Mouse (Mus musculus): ENCODE results near the gene Glt6d1. TPM values are rescaled to one million over a fixed set of nuclear protein-coding genes. Genes with fewer than 3 reads are reported as not detected.

Gene Glt6d1
- total RNA-seq, 2 experiments from 2014 or later, result not detected

Other genes starting within 250 kb of the Glt6d1 start
- 1 to 10 TPM; 1.7 to 2.2 TPM for gene Mamdc4, start 241.0 kb downstream of the Glt6d1 start, total RNA-seq (2021)
- 100 to 1,000 TPM; 103 to 105 TPM for gene Phpt1, start 240.6 kb downstream of the Glt6d1 start, total RNA-seq (2021)
- 100 to 1,000 TPM; 104 to 108 TPM for gene Ajm1, start 234.1 kb downstream of the Glt6d1 start, total RNA-seq (2021)
- 10 to 100 TPM; 81.8 to 96.7 TPM for gene Rabl6, start 207.3 kb downstream of the Glt6d1 start, total RNA-seq (2021)
- not detected for gene Ccdc183, start 198.2 kb downstream of the Glt6d1 start, total RNA-seq (2021)
- gene Tmem141, start 193.8 kb downstream of the Glt6d1 start, total RNA-seq (2021), result 10 to 100 TPM; 20.5 to 24.5 TPM
- gene Fcna, start 187.8 kb downstream of the Glt6d1 start, total RNA-seq (2021), result under 1 TPM; 0.69 to 0.99 TPM
- gene Lcn8, start 162.7 kb downstream of the Glt6d1 start, total RNA-seq (2021), result not detected
- gene Lcn5, start 157.9 kb downstream of the Glt6d1 start, total RNA-seq (2021), result not detected
- gene Lcn6, start 139.1 kb downstream of the Glt6d1 start, total RNA-seq (2021), result not detected
- gene Lcn10, start 133.1 kb downstream of the Glt6d1 start, total RNA-seq (2021), result not detected
- gene Obp2a, start 115.8 kb downstream of the Glt6d1 start, total RNA-seq (2021), result not detected
- 10 to 100 TPM; 80.8 to 95.4 TPM for gene Bmyc, start 109.1 kb downstream of the Glt6d1 start, total RNA-seq (2021)
- gene Obp2b, start 78.8 kb downstream of the Glt6d1 start, total RNA-seq (2021), result not detected
- gene Lcn3, start 50.3 kb downstream of the Glt6d1 start, total RNA-seq (2021), result not detected
- not detected for gene Lcn11, start 38.8 kb downstream of the Glt6d1 start, total RNA-seq (2021)
- not detected for gene Gm13539, start 33.6 kb downstream of the Glt6d1 start, total RNA-seq (2021)
- not detected for gene Lcn9, start 7.3 kb upstream of the Glt6d1 start, total RNA-seq (2021)
- not detected for gene Sohlh1, start 31.4 kb upstream of the Glt6d1 start, total RNA-seq (2021)
- 100 to 1,000 TPM in 1 of 2 experiments, 10 to 100 TPM in 1; 94.7 to 126 TPM for gene Kcnt1, start 47.9 kb upstream of the Glt6d1 start, total RNA-seq (2021)
- 100 to 1,000 TPM; 155 to 168 TPM for gene Camsap1, start 167.4 kb upstream of the Glt6d1 start, total RNA-seq (2021)
- gene Ubac1, start 205.9 kb upstream of the Glt6d1 start, total RNA-seq (2021), result 10 to 100 TPM; 82.3 to 85.1 TPM